Mouse (Mus musculus) CD4-positive naive resting alpha-beta T cell, adult 76 days (primary cell): ENCODE data around the gene Fmo6. TPM values are rescaled to one million over a fixed set of nuclear protein-coding genes. Genes with fewer than 3 reads are reported as not detected.

ENCODE experiments used
- total RNA-seq: library from RNA; stranded (reverse); gene quantifications from one replicate; pipeline ENCODE4 v1.2.4, GENCODE M21; 2023

Gene Fmo6
- not detected for total RNA-seq

DNA sequence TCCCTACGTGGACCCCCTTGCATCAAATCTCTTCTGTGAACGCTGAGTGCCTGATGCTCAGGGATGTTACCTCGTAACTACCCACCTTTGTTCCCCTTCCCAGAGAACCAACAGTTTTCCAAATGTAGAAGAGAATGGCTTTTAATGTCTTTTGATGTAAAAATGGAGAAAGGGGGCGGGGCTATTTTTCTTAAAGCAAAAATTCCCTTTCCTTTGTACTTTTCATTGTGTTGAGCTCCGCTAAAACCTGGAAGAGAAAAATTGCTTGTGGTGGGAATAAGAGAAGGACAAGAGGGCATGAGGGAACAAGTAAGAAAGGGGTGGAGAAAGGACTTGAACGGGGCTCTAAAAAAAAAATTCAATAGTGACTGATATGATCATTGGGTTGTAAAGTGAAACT lies at the start of gene Fmo6:
Gene Fmo6 (minus strand): TSS at position 101 of the 400 bp plus-strand sequence.

DNA sequence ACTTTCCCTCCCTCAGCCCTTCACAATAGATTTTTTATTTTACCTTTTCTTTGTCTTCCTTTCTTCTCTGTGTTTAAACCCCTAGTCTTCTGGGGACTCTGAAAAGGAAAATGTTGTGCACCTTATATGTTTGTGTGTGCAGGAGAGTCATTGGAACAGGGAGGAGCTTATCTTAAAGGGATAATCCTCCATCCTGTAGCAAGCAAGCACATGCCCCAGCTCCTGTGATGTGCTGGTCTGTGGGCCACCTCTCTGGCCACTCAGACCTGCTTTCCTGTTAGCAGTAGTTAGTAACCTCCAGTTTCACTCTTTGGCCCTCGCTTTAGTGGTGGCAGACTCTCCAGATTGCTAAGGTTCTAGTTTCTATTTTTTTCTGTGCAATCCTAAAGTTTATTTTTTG lies 47.1 kb upstream of the Fmo6 start, which contains the start of gene Fmo3:
Gene Fmo3 (minus strand): TSS at position 101 of the 400 bp plus-strand sequence.

DNA sequence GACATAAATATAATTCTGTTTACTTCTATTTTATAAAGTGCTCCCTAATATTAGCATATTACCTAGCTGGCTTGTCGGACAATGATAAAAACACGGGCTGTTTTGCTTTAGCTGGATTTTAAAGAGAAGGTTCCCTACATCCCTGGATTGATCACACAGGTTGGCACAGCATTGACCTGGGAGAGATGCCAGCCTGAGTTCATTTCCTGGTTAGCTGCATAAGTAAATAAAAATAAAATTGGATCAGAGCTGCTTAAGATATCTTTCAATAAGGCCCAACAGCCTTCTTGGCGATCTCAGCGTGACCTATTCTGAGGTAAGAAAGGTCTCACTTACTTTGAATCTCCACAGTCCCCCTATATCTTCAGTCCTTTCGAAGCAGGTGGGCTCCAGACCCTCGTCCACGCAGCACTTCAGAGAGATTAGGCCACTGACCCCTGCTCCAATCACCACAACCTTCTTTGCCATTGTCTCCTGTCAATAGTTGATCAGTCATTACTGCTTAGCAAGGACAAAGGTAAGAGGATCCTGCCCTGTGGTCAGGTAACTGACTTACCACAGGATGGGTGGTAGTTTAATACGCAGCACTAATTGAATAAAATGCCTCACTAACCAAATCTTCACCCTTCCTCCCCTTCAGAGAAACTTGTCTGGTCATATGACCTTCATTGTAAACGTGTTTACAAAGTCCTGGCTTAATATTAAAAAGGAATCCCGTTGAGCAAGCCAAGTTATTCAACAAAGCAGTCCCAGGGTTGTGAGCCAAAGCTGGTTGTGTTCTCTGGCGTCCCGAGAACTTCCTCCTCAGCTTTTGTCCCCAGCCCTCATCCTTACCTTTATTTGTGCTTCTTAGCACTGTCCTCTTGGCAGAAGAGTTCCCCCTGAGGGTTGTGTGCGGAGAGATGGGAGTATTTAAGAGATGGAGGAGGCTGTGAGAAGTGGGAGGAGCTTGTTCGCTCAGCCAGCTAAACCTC lies 39.2 kb downstream of the Fmo6 start, which contains the start of gene Fmo2:
Gene Fmo2 (minus strand): TSS at position 889 of the 974 bp plus-strand sequence.

Other genes with a start within 250 kb of the Fmo6 start
- gene Prrc2c, start 197.0 kb downstream of the Fmo6 start, total RNA-seq, result 677 TPM
- not detected for gene Fmo4, start 123.5 kb downstream of the Fmo6 start, total RNA-seq
- not detected for gene Fmo1, start 70.9 kb downstream of the Fmo6 start, total RNA-seq
- not detected for gene Fmo2, start 38.8 kb downstream of the Fmo6 start, total RNA-seq
- not detected for gene Fmo3, start 47.0 kb upstream of the Fmo6 start, total RNA-seq
- gene Mroh9, start 148.2 kb upstream of the Fmo6 start, total RNA-seq, result not detected